Mouse (Mus musculus): ENCODE results near the gene Fyn.
A peak's percentile ranks its signal among the peaks of the same experiment; 100 is the strongest.

The Fyn gene

GRCm38 (mm10) chr10:39587290-39587925 is 218.8 kb downstream of the Fyn start:
- DNase-seq: no peak

GRCm38 (mm10) chr10:39587973-39588746 is 219.5 kb downstream of the Fyn start:
- no peak for DNase-seq

- DNase-seq: no peak
Observed at GRCm38 (mm10) chr10:39589765-39590546, 221.3 kb downstream of the Fyn start.

DNA sequence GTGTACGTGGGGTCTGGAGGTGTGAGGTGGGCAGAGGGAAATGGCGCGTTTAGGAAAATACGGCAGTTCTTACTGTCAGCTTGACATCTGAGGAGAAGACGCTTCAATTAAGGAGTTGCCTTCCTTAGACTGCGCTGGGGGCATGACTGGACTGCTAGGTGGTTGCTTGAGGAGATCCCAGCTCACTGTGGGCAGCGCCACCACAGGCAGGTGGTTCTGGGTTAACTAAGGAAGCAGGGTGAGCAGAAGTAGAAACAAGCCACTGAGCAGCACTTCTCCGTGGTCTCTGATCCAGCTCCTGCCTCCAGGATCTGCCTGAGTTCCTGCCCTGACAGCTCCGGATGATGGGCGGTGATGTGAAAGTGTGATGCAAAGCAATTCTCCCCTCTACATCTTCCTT is 222.0 kb downstream of the Fyn start:
- no peak for DNase-seq

- no peak for DNase-seq
Observed at GRCm38 (mm10) chr10:39592501-39592900, 223.8 kb downstream of the Fyn start.

DNA sequence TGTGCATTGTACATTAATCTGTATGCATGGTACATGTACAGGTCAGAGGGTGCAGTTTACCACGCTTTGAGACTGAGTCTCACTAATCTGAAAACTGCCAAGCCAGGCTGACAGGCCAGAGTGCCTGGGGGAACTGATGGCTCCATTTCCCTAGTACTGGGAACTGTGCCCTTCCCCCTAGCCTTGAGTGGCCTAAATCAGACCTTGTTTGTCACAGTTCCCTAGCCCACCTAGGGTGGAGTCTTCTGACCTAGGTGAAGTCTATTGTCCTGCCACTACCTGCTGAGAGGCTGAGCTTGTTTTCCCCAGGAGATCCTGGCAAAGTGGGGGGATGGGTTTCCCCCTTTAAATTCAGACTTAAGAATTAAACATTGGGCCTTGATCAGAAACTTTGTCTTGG is 226.1 kb downstream of the Fyn start:
- DNase-seq: no peak

DNA sequence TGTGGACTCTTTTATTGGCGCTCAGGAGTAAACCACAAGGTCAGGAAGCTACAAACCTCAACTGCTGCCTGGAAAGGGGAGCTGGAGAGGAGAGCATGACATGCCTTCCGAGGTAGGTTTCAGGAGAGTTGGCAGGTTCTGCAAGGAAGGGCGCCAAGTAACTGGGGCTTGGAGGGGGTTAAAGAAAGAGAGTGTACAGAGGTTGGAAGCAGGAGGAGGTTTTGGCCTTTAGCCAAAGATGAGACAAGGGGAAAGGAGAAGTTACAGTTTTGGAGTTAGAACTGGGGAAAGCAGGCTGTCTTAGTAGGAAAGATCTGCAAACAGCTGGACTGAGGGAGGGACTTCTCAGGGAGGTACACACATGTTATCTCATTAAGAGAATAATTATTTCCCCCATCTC is 227.2 kb downstream of the Fyn start:
- no peak for DNase-seq

DNA sequence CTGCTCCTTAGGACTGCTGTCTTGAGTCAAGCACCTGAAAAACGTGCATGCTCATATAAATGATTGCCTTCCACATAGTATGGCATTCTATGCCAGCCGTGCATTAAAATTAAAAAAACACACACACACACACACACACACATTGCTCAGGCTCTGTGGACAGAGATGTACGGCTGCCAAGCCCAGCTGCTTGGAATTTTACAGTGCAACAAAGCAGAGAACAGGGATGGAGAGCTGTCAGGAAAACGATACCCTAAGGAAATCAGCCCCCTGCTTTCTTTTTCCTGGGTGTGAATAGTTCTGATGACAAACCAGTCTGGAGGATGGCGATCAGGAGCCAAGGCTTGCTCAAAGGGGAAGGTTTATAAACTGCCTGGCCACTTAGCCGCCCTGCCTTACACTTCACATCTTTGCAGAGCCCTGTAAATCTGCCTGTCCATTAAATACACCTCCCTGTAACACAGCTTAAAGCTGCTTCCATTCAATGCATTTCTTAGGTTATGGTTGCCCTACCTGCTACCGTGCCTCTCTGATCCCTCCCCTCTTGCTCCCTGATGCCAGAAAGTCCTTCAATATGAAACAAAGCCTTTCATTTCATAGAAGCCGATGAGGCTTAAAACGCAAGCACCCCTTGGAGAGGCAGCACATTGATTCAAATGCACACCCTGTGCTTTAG is 228.6 kb downstream of the Fyn start:
- DNase-seq: no peak

DNA sequence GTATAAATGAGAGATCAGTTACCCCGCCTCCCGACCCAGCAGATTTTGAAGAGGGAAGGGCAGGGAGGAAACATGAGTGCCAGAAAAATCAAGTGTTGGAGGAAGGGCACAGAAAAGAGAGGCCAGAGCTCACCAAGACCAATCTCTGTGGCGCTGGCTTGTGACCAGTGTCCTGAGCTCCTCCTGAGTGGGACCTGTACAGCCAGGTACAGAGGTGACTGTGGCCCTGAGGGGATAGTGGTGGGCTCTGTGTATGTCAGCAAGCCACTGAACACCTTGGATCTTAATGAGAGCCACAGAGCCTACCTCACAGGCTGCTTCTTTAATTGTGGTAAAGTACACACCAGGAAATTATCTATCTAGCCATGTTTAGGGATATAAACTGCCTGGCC is 229.1 kb downstream of the Fyn start:
- no peak for DNase-seq

- DNase-seq: no peak
Observed at GRCm38 (mm10) chr10:39599601-39600000, 230.9 kb downstream of the Fyn start.

- DNase-seq: no peak
Observed at GRCm38 (mm10) chr10:39600115-39600514, 231.5 kb downstream of the Fyn start.

DNA sequence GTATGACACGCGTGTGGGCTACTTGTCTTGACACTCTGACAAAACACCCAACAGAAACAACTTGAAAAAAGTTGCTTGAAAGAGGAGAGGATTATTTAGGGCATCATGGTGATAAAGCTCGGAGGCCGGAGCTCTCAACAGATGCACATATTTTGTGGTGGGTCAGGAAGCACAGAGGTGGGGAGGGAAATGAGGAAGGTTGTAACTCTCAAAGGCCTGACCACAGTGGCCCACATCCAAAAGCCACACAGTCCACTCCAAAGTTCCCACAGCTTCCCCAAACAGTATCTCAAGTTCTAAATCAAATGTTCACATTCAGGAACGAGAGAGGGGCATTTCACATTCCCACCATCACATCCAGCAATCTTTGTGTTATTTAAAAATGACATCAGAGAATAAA is 232.4 kb downstream of the Fyn start:
- DNase-seq: no peak

DNA sequence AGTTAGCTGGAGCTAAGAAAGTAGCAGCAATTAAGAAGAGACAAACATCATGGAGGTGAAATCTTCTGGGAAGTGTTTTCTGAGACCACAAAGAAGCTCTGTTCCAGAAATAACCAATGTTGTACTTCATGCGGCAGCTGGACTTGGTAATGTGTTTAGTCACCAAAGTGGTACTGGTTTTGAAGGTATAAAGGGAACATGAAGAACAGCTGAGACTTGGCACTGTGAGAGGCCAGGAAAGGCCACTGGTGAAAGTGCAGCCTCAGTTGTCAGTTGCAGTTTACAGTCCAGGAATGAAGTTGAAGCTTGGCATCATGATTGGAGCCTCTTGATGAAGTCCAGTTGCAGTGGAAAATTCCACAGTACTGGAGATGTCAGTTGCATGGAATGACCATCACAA is 237.8 kb downstream of the Fyn start:
- DNase-seq: no peak

DNA sequence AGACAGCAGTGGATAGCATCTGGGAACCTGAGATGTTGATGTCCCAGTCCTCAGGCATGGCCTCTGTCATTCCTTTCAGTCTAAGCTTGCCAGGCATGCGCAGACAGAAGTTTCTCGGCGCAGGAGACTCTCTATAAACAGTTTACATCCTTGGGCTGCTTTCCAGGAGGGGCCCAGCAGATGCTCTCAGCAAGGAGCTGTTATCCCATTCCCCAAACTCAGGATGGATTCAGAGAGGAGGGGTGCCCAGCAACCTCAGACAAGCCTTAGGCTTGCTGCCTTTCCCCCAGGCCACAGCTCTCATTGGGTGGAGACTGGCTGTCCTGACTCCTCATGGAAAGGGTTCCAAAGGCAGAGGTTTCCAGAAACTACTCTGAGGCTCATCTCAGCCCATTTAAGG is 242.6 kb downstream of the Fyn start:
- no peak for DNase-seq

DNA sequence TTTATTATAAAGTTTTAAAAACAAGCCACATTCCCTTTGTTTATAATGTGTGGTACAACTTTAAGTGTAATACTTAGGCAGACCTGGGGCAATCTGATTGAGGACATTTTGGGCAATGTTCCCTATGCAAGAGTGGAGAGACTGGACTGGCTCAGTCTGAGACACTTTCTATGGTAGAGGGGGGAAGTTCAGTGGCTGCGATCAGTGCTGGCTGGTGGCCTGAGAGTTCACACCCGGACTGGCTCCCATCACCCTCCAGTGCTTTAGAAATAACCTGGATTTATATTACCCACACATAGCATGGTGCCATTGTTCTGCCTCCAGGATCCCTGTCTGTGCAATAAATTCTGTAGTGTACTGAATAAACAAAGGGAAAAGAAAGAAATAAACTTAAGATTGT is 243.5 kb downstream of the Fyn start:
- no peak for DNase-seq

DNA sequence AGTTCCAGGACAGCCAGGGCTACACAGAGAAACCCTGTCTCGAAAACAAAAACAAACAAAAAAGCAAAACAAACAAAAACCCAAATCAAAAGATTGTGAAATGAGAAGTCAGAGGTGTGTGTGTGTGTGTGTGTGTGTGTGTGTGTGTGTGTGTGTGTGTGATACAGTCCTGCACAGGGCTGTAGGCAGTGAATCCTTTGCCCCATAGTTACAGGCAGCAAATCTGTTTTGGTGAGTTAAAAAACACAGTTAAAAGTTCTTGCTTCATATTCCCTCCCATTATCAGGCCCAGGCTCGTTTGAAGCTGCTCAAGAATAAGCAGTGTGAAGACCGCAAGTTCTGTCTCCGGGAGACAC is 244.0 kb downstream of the Fyn start, which contains the start of gene Traf3ip2:
Gene Traf3ip2, plus strand, starts transcription at position 302 of the 356 bp plus-strand sequence.
- DNase-seq: no peak

GRCm38 (mm10) chr10:39612989-39613831 is 244.6 kb downstream of the Fyn start:
- peak; percentile 93 for DNase-seq

DNA sequence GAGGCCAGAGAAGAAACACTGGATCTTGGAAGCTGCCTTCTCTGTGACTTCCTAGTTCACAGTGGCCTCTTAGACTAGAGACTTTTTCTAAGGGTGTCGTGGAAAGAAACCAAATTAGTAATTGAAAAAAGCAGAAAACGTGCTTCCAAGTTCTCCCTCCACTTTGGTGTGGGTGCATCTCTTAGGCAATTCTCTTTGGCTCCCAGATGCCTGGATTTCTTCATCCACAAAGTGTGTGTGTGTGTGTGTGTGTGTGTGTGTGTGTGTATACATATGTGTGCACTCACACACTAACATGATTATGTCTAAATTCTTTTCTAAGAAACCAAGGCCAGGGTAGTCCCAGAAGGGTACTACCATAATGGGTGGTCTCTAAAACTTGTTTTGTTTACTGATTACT is 245.3 kb downstream of the Fyn start:
- no peak for DNase-seq

- peak; percentile 48 for DNase-seq
Observed at GRCm38 (mm10) chr10:39614676-39615075, 246.0 kb downstream of the Fyn start.

All from kidney, adult 11 months (tissue).